Mouse (Mus musculus): ENCODE measurements around the gene Kcnj16. TPM values are rescaled to one million over a fixed set of nuclear protein-coding genes. Genes with fewer than 3 reads are reported as not detected.

The Kcnj16 gene
- total RNA-seq, 2 experiments from 2014 or later = 25.5 to 27.7 TPM

DNA sequence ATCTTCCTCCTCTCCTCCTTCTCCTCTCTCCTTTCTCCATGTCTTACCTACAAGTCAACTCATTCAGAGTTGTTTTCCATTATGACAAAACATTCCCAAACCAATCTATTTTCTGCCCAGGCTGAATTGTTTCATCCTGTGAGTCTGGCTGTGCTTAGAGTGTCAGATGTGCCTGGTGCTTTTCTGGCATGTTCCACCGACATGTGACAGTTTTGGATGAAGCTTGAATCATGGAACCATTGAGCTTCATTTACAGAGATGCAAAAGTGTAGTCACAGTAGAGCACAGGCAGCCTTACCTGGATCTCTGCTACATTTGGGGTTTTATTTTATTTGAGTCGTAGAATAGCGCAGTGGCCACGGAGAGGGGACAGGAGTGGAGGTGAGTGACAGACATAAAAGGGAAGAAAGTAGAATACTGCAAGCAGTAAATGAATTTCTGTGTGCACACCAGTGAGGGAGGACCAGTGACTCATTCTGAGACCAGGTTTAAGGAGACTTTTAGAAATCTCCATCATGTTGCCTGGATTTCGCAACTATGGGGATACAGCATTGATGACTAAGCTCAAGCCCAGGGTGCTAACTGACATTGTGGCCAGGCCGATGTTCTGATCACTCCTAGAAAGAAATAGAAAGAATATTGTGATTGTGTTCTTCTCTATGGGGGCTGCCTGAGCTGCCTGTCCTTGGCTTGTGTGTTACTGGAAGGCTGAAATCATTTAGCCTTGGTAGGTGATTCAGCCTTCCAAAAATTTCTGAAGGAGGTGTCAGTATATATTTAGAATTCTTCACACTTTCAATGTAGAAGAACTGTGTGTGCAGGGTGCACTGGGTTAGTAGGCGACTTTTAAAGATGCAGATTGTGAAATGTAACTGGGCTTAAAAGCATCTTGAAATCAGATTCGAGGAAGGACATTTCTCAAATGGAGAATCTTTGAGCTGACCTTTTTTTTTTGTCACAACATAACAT, 87.3 kb downstream of the Kcnj16 start:
- no peak for DNase-seq (ENCODE audit: low spot score in 2 of 2)

DNA sequence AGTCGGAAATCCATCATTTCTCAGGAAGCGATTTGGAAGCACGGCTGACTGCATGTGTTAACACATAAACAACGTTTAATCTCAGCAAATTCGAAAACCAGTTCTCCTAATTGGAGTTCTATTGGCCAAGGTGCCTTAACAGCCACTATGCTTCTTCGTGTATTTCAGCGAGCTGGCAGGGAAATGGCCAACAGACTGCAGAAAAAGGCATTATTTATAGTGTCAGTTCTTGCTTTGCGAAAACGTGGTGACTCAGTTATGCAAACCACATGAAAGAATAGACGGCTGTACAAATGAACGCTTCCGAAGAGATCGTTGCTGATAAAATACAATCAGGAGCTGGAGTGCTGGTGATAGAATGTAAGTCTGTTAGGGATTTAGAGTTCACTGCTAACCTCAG, 88.2 kb downstream of the Kcnj16 start:
- DNase-seq (ENCODE audit: low spot score in 2 of 2) = no peak

DNA sequence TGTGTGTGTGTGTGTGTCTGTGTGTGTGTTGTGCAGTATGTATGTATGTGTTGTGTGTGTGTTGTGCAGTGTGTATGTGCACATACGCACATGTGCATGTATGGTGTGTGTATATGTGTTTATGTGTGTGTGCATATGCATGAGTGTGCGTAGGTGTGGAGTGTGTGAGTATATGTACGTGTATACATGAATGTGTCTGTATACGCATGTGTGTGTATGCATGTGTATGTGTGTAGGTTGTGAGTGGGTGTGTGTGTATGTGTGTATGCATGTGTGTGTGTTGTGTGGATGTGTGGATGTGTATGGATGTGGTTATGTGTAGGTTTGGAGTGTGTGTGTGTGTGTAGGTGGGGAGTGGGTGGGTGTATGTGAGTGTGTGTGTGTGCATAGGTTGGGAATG, 89.6 kb downstream of the Kcnj16 start:
- no peak for DNase-seq (ENCODE audit: low spot score in 2 of 2)

DNA sequence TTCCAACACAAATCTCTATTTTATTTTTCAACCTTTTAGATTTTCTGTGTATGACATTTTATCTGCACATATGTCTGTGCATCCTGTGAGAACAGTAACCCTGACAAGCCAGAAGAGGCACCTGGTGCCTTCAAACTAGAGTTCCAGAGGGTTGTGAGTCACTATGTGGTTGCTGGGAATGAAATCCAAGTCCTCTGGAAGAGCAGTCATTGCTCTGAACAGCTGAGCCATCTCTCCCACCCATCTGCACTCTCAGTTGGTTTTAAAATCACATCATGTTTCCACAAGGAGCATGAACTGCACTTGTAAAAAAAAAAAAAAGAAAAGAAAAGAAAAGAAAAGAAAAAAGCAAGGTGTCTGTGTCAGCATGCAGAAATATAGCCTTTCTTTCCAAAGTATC, 91.6 kb downstream of the Kcnj16 start:
- no peak for DNase-seq (ENCODE audit: low spot score in 2 of 2)

DNA sequence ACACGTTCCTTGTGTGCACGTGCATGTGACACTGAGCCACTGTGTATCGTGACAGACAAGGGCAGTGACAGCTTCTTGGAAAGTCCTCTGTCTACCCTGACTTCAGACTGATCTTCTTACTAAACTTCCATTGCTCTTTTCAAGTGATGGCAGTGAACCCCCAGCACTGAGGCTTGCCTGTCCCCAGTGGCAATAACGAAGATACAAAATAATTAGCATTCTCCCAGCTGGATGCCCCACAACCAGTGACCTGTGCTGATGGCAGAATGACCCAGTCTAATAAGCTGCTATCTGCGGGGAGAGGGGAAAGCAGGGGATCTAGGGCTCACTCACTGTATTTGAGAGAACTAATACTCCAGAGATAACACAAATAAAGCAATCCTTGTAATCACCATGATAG, 92.4 kb downstream of the Kcnj16 start:
- no peak for DNase-seq (ENCODE audit: low spot score in 2 of 2)

DNA sequence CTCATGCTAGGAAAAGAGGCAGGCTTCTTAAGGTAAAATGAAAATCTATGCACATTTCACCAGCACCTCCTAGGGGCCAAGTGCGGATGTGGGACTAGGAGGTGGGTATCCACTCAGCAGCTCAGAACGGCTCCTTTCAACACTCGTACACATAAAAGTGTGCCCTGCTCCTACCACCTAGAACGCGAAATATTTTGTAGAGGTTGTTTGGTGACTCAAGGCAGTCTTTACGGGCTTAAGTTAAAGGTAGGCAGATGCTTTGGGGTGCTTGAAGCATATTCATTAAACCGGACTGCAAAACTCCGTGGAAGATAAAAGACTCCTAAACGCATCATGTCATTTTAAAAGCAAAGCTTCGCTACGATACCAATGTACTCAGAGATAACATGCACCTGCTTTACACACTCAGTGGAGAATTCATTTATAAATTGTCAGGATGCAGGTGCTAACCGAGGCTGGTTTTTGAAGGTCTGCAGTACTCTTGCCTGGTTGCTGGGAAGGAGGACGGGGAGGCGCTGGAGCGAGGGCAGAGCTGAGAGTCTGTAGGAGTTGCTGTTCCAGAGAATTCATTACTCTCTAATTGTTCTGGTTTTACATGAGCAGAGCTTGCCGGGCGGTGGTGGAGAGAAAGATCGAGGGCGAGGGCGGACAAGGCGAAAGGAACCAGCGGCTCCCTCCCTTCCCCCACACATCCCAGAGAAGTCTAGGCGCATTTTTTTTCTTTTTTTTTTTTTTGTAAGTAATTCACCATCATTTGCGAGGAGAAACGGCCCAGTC, 97.1 kb downstream of the Kcnj16 start:
- DNase-seq (ENCODE audit: low spot score in 2 of 2) = peak; percentile 40 to 67

DNA sequence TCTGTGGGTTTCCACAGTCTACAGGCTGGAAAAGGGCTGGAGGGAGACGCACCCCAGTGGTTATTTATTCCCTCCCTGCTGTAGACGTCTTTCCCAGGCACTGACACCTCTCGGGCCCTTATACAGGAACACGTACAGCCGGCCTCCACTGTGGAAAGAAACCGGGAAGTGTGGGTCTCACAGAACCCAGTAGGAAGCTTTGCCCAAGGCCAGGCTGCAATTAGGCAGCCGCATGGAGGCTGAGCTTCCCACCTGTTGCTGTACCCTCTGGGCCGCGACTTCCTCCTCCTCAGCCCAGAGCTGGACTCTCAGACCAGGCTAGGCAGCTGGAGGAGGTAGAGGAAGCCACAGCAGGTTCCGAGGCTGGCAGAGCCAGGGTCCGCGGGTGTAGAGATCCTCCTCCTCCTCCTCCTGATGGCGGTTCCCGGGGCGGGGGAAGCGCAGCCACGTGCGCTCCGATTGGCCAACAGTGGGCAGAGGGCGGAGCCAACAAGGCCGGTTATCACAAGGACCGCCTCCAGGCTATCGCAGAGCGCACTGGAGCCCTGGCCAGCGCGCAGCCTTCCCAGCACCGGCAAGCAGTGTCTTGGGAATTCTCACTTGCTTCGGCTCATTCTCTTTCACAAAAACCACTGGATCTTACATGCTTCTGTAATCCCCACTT, 97.9 kb downstream of the Kcnj16 start, which contains the start of gene Kcnj2:
Gene Kcnj2 (plus strand): TSS at position 530 of the 664 bp plus-strand sequence.
- DNase-seq (ENCODE audit: low spot score in 2 of 2) = peak; percentile 89 to 93

DNA sequence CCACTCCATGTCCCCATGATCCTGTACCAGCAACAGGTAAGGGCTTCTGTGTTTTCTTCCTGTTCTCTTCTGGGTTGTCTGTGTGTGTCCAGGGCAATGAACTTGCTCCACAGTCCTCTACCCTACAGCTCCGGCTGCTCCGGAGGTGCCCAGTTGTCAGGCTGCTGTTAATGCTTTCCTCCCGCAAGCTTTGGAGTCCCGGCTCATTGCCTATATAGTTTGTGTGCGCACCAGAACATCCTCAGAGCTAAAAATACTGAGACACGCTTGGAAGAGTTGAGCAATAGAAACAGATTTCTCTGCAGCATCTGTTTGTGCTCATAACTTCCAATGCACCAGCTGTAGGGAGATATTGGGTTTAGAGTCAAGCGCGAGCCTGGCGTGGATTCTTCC, 98.5 kb downstream of the Kcnj16 start:
- no peak for DNase-seq (ENCODE audit: low spot score in 2 of 2)

DNA sequence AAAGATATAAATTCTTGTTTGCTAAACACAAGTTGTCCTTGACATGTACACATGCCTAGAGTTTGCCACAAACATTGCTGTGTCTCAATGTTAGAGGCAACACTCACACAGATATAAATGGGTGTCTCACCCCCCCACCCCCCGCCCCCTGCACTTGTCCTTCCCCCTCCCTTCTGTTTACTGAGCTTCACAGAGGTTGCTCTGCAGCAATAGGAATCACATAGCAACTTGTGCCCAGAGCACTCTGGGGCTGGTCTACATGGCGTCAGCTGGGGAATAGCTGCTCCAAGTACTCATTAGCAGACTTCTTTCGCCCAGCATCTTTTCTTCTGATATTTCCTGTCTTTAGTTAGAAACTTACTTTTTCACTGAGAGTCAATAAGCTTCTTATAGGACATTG, 100.0 kb downstream of the Kcnj16 start:
- no peak for DNase-seq (ENCODE audit: low spot score in 2 of 2)

DNA sequence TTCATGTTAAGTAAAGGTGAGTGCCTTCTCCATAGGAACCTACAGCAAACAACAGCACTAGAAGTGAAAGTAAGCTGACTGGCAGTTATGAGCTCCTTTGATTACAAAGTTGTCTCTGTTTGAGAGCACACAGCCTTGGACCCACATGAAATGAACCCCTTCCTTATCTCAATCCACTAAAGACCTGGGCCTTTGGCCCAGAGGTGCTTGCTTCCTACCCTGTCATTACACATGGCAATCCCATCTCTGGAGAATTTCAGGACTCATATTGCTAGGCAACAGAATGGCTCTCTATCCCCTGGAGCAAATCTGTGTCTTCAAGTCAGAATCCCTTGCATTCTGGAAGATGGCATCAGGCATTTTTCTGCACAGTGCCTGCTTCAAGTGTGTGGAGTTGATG, 102.6 kb downstream of the Kcnj16 start:
- DNase-seq (ENCODE audit: low spot score in 2 of 2) = no peak

DNA sequence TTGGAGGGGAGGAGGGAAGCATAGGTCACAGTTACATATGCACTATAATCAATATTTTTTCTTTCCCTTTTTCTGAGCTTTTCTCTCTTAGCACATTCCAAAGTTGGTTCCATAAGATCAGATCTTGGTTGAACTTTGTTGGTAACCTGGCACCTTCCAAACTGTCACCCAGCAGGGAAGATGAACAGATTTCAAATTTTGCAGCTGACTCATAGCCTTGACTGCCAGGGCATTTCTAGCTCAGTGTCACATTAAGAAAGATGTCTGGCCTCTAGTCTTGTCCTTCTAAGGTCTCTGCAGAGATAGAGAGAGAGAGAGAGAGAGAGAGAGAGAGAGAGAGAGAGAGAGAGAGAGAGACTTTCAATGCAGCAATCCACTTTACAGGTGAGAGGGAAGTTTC, 106.3 kb downstream of the Kcnj16 start:
- no peak for DNase-seq (ENCODE audit: low spot score in 2 of 2)

Other genes starting within 250 kb of the Kcnj16 start
- gene Kcnj2, start 98.1 kb downstream of the Kcnj16 start, total RNA-seq (2021) = 10 to 100 TPM; 15.8 to 17.7 TPM

All from left cerebral cortex, adult 18-20 months (tissue).